Mouse (Mus musculus) erythroblast, embryonic 14.5 days (primary cell): ENCODE results near the gene Hist1h4h. TPM values are rescaled to one million over a fixed set of nuclear protein-coding genes. Genes with fewer than 3 reads are reported as not detected.
"Not testable (repeated sequence)": the region's sequence is repeated elsewhere in the genome, so short reads cannot be mapped to it uniquely, and the experiment has no call there.

ENCODE experiments used
- H3K27me3 ChIP-seq: 2 replicates; pipeline ENCODE4 v1.6.1; 2012; ENCODE audit warnings: inconsistent platforms; ENCODE audit not compliant: control insufficient read depth
- H3K36me3 ChIP-seq: 2 replicates; pipeline ENCODE4 v1.6.1; 2012; ENCODE audit warnings: mild to moderate bottlenecking, inconsistent platforms; ENCODE audit not compliant: control insufficient read depth
- H3K4me1 ChIP-seq: 2 replicates; pipeline ENCODE4 v1.6.1; 2012; ENCODE audit warnings: inconsistent platforms; ENCODE audit not compliant: control insufficient read depth
- H3K4me3 ChIP-seq: replicated peaks from 2 replicates; pipeline ENCODE3; 2012; ENCODE audit warnings: moderate library complexity, mild to moderate bottlenecking, inconsistent platforms
- H3K9me3 ChIP-seq: 2 replicates; pipeline ENCODE4 v1.6.1; 2012; ENCODE audit warnings: low read length, inconsistent platforms, mixed read lengths; ENCODE audit not compliant: control insufficient read depth
- GATA1 ChIP-seq: IDR thresholded peaks from 2 replicates; pipeline ENCODE4 v1.6.1; 2012; ENCODE audit warnings: low read length, inconsistent platforms, mixed read lengths
- TAL1 ChIP-seq: IDR thresholded peaks from 3 replicates; pipeline ENCODE4 v1.6.1; 2012; ENCODE audit warnings: low read length, inconsistent platforms, mixed read lengths
- polyA plus RNA-seq: library from polyadenylated mRNA; stranded (reverse); fragments of >175 nt; gene quantifications from 2 replicates; pipeline ENCODE4 v1.2.3, GENCODE M21; 2012

Hist1h4h gene
- polyA plus RNA-seq, 1 experiment, result 19.7 TPM

GRCm38 (mm10) chr13:23551931-23552914, 21.4 kb downstream of the Hist1h4h start:
- Histone ChIP-seq H3K4me1 (peaks cover 80% of the 10 kb centered on the region), H3K36me3 (no peaks in the 10 kb centered on the region; the same call in 1 of the 2 replicates), H3K9me3 (no peaks in the 10 kb centered on the region), H3K4me3 (peak overlapping the region; percentile 68), H3K27me3 (no peaks in the 10 kb centered on the region)
- TF ChIP-seq TAL1 (no peak), GATA1 (no peak)

- peak within 1 kb of the TSS; percentile 80 for H3K4me3 ChIP-seq
- H3K27me3 ChIP-seq, result no peaks in the 10 kb centered on the region
- peaks cover 77% of the 10 kb centered on the region for H3K4me1 ChIP-seq
- no peaks in the 10 kb centered on the region; the same call in 1 of the 2 replicates for H3K36me3 ChIP-seq
- no peaks in the 10 kb centered on the region for H3K9me3 ChIP-seq
- TF ChIP-seq GATA1 (no peak), TAL1 (no peak)
Measured at GRCm38 (mm10) chr13:23552962-23553361, 22.1 kb downstream of the Hist1h4h start, which contains the start of gene Hist1h1d. Gene Hist1h1d (plus strand): TSS chr13:23553262.

GRCm38 (mm10) chr13:23554393-23554792, 23.5 kb downstream of the Hist1h4h start:
- no peaks in the 10 kb centered on the region for H3K27me3 ChIP-seq
- H3K9me3 ChIP-seq, result no peaks in the 10 kb centered on the region
- peaks cover 76% of the 10 kb centered on the region for H3K4me1 ChIP-seq
- TF ChIP-seq TAL1, result no peak
- no peak for TF ChIP-seq GATA1
- H3K36me3 ChIP-seq, result no peaks in the 10 kb centered on the region; the same call in 1 of the 2 replicates
- peak overlapping the region; percentile 80 for H3K4me3 ChIP-seq

GRCm38 (mm10) chr13:23554925-23555838, 24.3 kb downstream of the Hist1h4h start:
- peaks cover 68% of the 10 kb centered on the region for H3K4me1 ChIP-seq
- no peaks in the 10 kb centered on the region; the same call in 1 of the 2 replicates for H3K36me3 ChIP-seq
- H3K4me3 ChIP-seq, result peak overlapping the region; percentile 80
- no peaks in the 10 kb centered on the region for H3K9me3 ChIP-seq
- no peaks in the 10 kb centered on the region for H3K27me3 ChIP-seq
- TF ChIP-seq TAL1 (no peak), GATA1 (no peak)

GRCm38 (mm10) chr13:23555839-23556416, 25.1 kb downstream of the Hist1h4h start:
- Histone ChIP-seq H3K36me3 (no peaks in the 10 kb centered on the region; the same call in 1 of the 2 replicates), H3K4me1 (peaks cover 65% of the 10 kb centered on the region), H3K9me3 (no peaks in the 10 kb centered on the region), H3K4me3 (peak overlapping the region; percentile 80), H3K27me3 (no peaks in the 10 kb centered on the region)
- TF ChIP-seq GATA1, result no peak
- no peak for TF ChIP-seq TAL1

GRCm38 (mm10) chr13:23556906-23557305, 26.1 kb downstream of the Hist1h4h start:
- TF ChIP-seq GATA1, result no peak
- no peak for TF ChIP-seq TAL1
- H3K4me3 ChIP-seq, result peak overlapping the region; percentile 80
- H3K9me3 ChIP-seq, result no peaks in the 10 kb centered on the region
- no peaks in the 10 kb centered on the region; the same call in 1 of the 2 replicates for H3K36me3 ChIP-seq
- H3K27me3 ChIP-seq, result no peaks in the 10 kb centered on the region
- peaks cover 56% of the 10 kb centered on the region for H3K4me1 ChIP-seq

- H3K4me1 ChIP-seq, result peaks cover 51% of the 10 kb centered on the region
- not testable (repeated sequence) for H3K36me3 ChIP-seq
Measured at GRCm38 (mm10) chr13:23560699-23561098, 29.8 kb downstream of the Hist1h4h start.

GRCm38 (mm10) chr13:23561531-23561882, 30.7 kb downstream of the Hist1h4h start:
- H3K9me3 ChIP-seq, H3K36me3 ChIP-seq, H3K27me3 ChIP-seq: not testable (repeated sequence)
- Histone ChIP-seq H3K4me3 (peak overlapping the region; percentile 53), H3K4me1 (peaks cover 54% of the 10 kb centered on the region)

More at GRCm38 (mm10) chr13:23560699-23561098, 29.8 kb downstream of the Hist1h4h start:
- not testable (repeated sequence) for H3K9me3 ChIP-seq, H3K27me3 ChIP-seq
- peak overlapping the region; percentile 56 for H3K4me3 ChIP-seq

- H3K4me1 ChIP-seq, result peaks cover 54% of the 10 kb centered on the region
- not testable (repeated sequence) for H3K27me3 ChIP-seq, H3K36me3 ChIP-seq, H3K9me3 ChIP-seq
- H3K4me3 ChIP-seq, result peak within 1 kb of the TSS; percentile 60
Measured at GRCm38 (mm10) chr13:23561883-23562659, 31.2 kb downstream of the Hist1h4h start, which contains the start of gene Hist1h3e. Gene Hist1h3e (minus strand): TSS chr13:23562369.
